Mouse (Mus musculus) embryo, embryonic 10 days (tissue): ENCODE measurements at regions not wholly inside any gene's neighbourhood (a gene's known extent, or its start where the extent isn't known, plus 50 kb on each side); places are given as distances from the start of the nearest gene placed in this dataset.

Experiments
- DNase-seq: peaks from one replicate; pipeline ENCODE4 v3.0.0-alpha.2; 2015; ENCODE audit warnings: low spot score

- no peak for DNase-seq
These were observed 175.0 kb upstream of the Lrig3 start for GRCm38 (mm10) chr10:125790924-125791323.

GRCm38 (mm10) chr10:125794504-125794903, 171.5 kb upstream of the Lrig3 start:
- DNase-seq: no peak

- DNase-seq: no peak
These were observed 170.6 kb upstream of the Lrig3 start for GRCm38 (mm10) chr10:125795323-125795722.

GRCm38 (mm10) chr10:125798678-125799077, 167.3 kb upstream of the Lrig3 start:
- peak; percentile 63 for DNase-seq

- peak; percentile 33 for DNase-seq
These were observed 165.3 kb upstream of the Lrig3 start for GRCm38 (mm10) chr10:125800572-125801114.

GRCm38 (mm10) chr10:125801450-125801849, 164.5 kb upstream of the Lrig3 start:
- no peak for DNase-seq

- DNase-seq: no peak
These were observed 162.9 kb upstream of the Lrig3 start for GRCm38 (mm10) chr10:125802923-125803583.

GRCm38 (mm10) chr10:125809763-125810361, 156.1 kb upstream of the Lrig3 start:
- DNase-seq: peak; percentile 61

- peak; percentile 61 for DNase-seq
These were observed 155.4 kb upstream of the Lrig3 start for GRCm38 (mm10) chr10:125810590-125810989.

GRCm38 (mm10) chr10:125814191-125814887, 151.6 kb upstream of the Lrig3 start:
- DNase-seq: no peak

GRCm38 (mm10) chr10:125832134-125832533, 133.8 kb upstream of the Lrig3 start:
- no peak for DNase-seq

GRCm38 (mm10) chr10:125832764-125833163, 133.2 kb upstream of the Lrig3 start:
- DNase-seq: no peak

- no peak for DNase-seq
These were observed 132.0 kb upstream of the Lrig3 start for GRCm38 (mm10) chr10:125833989-125834388.

- no peak for DNase-seq
These were observed 127.0 kb upstream of the Lrig3 start for GRCm38 (mm10) chr10:125838982-125839381.

GRCm38 (mm10) chr10:125839621-125840141, 126.3 kb upstream of the Lrig3 start:
- DNase-seq: peak; percentile 59

- no peak for DNase-seq
These were observed 125.6 kb upstream of the Lrig3 start for GRCm38 (mm10) chr10:125840388-125840787.

GRCm38 (mm10) chr10:125844336-125844865, 121.6 kb upstream of the Lrig3 start:
- no peak for DNase-seq

- DNase-seq: peak; percentile 83
These were observed 120.9 kb upstream of the Lrig3 start for GRCm38 (mm10) chr10:125845014-125845514.

GRCm38 (mm10) chr10:125850370-125850769, 115.6 kb upstream of the Lrig3 start:
- DNase-seq: no peak

GRCm38 (mm10) chr10:125861734-125862133, 104.2 kb upstream of the Lrig3 start:
- no peak for DNase-seq

GRCm38 (mm10) chr10:125866346-125866745, 99.6 kb upstream of the Lrig3 start:
- peak; percentile 39 for DNase-seq

- DNase-seq: no peak
These were observed 81.4 kb upstream of the Lrig3 start for GRCm38 (mm10) chr10:125884563-125884962.
